Mouse (Mus musculus) cortical plate, adult 2 months (tissue): Measurements from ENCODE around the gene Nfia.

Experiments used
- CTCF ChIP-seq: fragments of 200-500 bp; IDR thresholded peaks from 2 replicates; pipeline ENCODE4 v1.5.1; 2011; ENCODE audit warnings: mild to moderate bottlenecking, control low read depth, low read length; ENCODE audit not compliant: insufficient read depth; ENCODE audit errors: extremely low read depth
- POLR2A ChIP-seq: fragments of 200-500 bp; IDR thresholded peaks from 2 replicates; pipeline ENCODE4 v1.6.1; 2011; ENCODE audit warnings: mild to moderate bottlenecking, low read length, control low read depth; ENCODE audit not compliant: insufficient read depth; ENCODE audit errors: extremely low read depth

GRCm38 (mm10) chr4:97813996-97814395, 41.5 kb downstream of the Nfia start:
- TF ChIP-seq POLR2A (no peak), CTCF (no peak)
